Mouse (Mus musculus): ENCODE data around the gene Hsd3b7. TPM values are rescaled to one million over a fixed set of nuclear protein-coding genes. Genes with fewer than 3 reads are reported as not detected.

Gene Hsd3b7
- polyA plus RNA-seq, 1 experiment from 2014 or later, result 24.9 TPM

GRCm38 (mm10) chr7:127765756-127766155, 34.6 kb upstream of the Hsd3b7 start:
- Histone ChIP-seq H3K9ac (ENCODE audit: low read length) (no peak overlapping the region), H3K9me3 (replicated peaks; ENCODE audit: control insufficient read depth, low read length) (no peaks in the 10 kb centered on the region), H3K4me2 (ENCODE audit: low read depth, low read length) (no peak overlapping the region), H3K36me3 (ENCODE audit: control insufficient read depth, insufficient read depth) (peaks cover 19% of the 10 kb centered on the region), H3K4me1 (ENCODE audit: control insufficient read depth, insufficient read depth, low read length) (peaks cover 8% of the 10 kb centered on the region; the same call in 1 of the 2 replicates), H3K27ac (ENCODE audit: low read length) (no peak overlapping the region), H3K4me3 (ENCODE audit: low read length) (no peak overlapping the region), H3K27me3 (ENCODE audit: control insufficient read depth, insufficient read depth, low read length) (no peaks in the 10 kb centered on the region)
- no peak for ATAC-seq (replicated peaks; ENCODE audit: extremely low read depth, insufficient read depth, low FRiP score)
- WGBS, result 70% methylated on average over 2 of the region's 2 CpGs

DNA sequence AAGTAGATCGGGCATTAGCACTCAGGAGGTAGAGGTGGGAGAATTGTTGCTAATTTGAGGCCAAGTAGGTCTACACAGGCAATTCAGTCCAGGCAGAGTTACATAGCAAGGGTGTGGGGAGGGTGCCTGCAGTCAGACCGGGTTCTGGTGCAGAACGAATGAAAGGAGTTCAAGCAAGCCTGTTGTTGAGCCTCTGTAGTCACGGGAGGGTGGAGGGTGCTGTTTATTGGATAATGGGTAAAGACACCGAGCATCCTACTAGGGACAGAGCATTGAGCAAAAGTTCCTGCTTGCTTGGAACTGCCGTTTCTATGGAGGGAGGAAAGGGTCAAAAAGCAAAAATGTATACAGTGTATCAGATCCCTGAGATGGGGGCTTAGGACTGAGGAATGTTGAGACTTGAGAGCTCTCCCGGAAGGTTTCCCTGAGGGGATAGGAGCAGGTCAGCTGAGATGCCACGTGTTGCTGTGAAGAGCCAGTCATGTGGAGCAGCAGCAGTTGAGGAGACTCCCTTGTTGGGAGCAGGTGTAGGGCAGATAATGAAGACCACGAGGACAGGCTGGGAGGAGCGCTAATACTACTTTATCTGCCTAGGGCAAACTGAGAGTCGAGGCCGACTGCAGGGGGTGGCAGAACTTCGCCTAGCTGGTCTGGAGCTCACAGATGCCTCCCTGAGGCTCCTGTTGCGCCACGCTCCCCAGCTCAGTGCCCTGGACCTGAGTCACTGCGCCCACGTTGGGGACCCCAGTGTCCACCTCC, 33.4 kb upstream of the Hsd3b7 start:
- peaks cover 19% of the 10 kb centered on the region for H3K36me3 ChIP-seq (ENCODE audit: control insufficient read depth, insufficient read depth)
- no peak overlapping the region for H3K4me2 ChIP-seq (ENCODE audit: low read depth, low read length)
- no peak overlapping the region for H3K27ac ChIP-seq (ENCODE audit: low read length)
- H3K4me1 ChIP-seq (ENCODE audit: control insufficient read depth, insufficient read depth, low read length), result peaks cover 6% of the 10 kb centered on the region; the same call in 1 of the 2 replicates
- H3K4me3 ChIP-seq (ENCODE audit: low read length), result no peak overlapping the region
- no peak overlapping the region for H3K9ac ChIP-seq (ENCODE audit: low read length)
- no peaks in the 10 kb centered on the region for H3K9me3 ChIP-seq (replicated peaks; ENCODE audit: control insufficient read depth, low read length)
- no peaks in the 10 kb centered on the region for H3K27me3 ChIP-seq (ENCODE audit: control insufficient read depth, insufficient read depth, low read length)
- WGBS, result 70% methylated on average over 17 of the region's 17 CpGs
- ATAC-seq (replicated peaks; ENCODE audit: extremely low read depth, insufficient read depth, low FRiP score), result no peak

- WGBS, result 92% methylated on average over 19 of the region's 19 CpGs
- Histone ChIP-seq H3K27ac (ENCODE audit: low read length) (no peak overlapping the region), H3K9ac (ENCODE audit: low read length) (no peak overlapping the region), H3K9me3 (replicated peaks; ENCODE audit: control insufficient read depth, low read length) (no peaks in the 10 kb centered on the region), H3K4me3 (ENCODE audit: low read length) (no peak overlapping the region), H3K27me3 (ENCODE audit: control insufficient read depth, insufficient read depth, low read length) (no peaks in the 10 kb centered on the region), H3K36me3 (ENCODE audit: control insufficient read depth, insufficient read depth) (peaks cover 17% of the 10 kb centered on the region), H3K4me1 (ENCODE audit: control insufficient read depth, insufficient read depth, low read length) (peaks cover 6% of the 10 kb centered on the region; the same call in 1 of the 2 replicates), H3K4me2 (ENCODE audit: low read depth, low read length) (no peak overlapping the region)
- no peak for ATAC-seq (replicated peaks; ENCODE audit: extremely low read depth, insufficient read depth, low FRiP score)
Measured at GRCm38 (mm10) chr7:127767671-127768345, 32.6 kb upstream of the Hsd3b7 start.

DNA sequence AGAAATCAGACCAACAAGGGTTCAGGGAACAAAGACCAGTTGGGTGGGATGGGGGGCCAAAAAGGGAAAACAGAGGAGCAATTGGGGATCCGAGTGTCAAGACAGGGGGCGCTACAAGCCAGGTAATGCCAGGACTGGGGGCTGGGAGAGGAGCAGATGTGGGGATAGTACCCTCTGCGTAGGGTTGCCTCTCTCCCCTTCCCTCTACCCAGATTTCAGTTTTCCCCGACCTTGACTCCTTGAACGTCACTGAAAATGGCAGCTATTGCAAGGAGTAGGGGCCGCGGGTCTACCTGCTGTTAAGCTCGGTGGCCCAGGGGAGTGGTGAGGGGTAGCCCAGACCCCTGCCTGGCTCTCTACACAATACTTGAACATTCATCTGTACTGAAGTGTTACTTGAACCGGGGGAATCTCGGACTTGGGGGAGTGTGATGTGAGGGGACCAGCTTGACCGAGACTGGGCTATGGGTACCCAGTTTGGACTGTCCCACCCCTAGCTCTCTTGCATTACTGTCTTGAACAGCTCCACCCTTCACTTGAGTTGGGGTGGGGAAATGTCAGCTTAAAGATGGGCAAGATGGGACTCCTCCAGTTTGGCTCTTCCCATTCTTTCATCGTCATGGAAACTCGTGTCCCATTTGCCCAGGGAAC, 31.9 kb upstream of the Hsd3b7 start:
- Histone ChIP-seq H3K27ac (ENCODE audit: low read length) (peak overlapping the region; percentile 52; the same call in 1 of the 2 replicates), H3K9me3 (replicated peaks; ENCODE audit: control insufficient read depth, low read length) (no peaks in the 10 kb centered on the region), H3K4me3 (ENCODE audit: low read length) (no peak overlapping the region), H3K36me3 (ENCODE audit: control insufficient read depth, insufficient read depth) (peaks cover 14% of the 10 kb centered on the region), H3K27me3 (ENCODE audit: control insufficient read depth, insufficient read depth, low read length) (no peaks in the 10 kb centered on the region), H3K9ac (ENCODE audit: low read length) (no peak overlapping the region), H3K4me1 (ENCODE audit: control insufficient read depth, insufficient read depth, low read length) (peaks cover 6% of the 10 kb centered on the region; the same call in 1 of the 2 replicates), H3K4me2 (ENCODE audit: low read depth, low read length) (0 out of 2 replicates have a peak overlapping the region, but pooled peaks have one; percentile 6)
- ATAC-seq (replicated peaks; ENCODE audit: extremely low read depth, insufficient read depth, low FRiP score), result no peak
- 52% methylated on average over 13 of the region's 13 CpGs for WGBS

GRCm38 (mm10) chr7:127768997-127769593, 31.3 kb upstream of the Hsd3b7 start:
- Histone ChIP-seq H3K27ac (ENCODE audit: low read length) (peak overlapping the region; percentile 84), H3K36me3 (ENCODE audit: control insufficient read depth, insufficient read depth) (peaks cover 12% of the 10 kb centered on the region), H3K9ac (ENCODE audit: low read length) (peak overlapping the region; percentile 85), H3K4me3 (ENCODE audit: low read length) (peak overlapping the region; percentile 69), H3K9me3 (replicated peaks; ENCODE audit: control insufficient read depth, low read length) (no peaks in the 10 kb centered on the region), H3K4me1 (ENCODE audit: control insufficient read depth, insufficient read depth, low read length) (peaks cover 6% of the 10 kb centered on the region; the same call in 1 of the 2 replicates), H3K4me2 (ENCODE audit: low read depth, low read length) (peak overlapping the region; percentile 85), H3K27me3 (ENCODE audit: control insufficient read depth, insufficient read depth, low read length) (no peaks in the 10 kb centered on the region)
- 2% methylated on average over 16 of the region's 16 CpGs for WGBS
- peak; percentile 86 for ATAC-seq (replicated peaks; ENCODE audit: extremely low read depth, insufficient read depth, low FRiP score)

- Histone ChIP-seq H3K9me3 (replicated peaks; ENCODE audit: control insufficient read depth, low read length) (no peaks in the 10 kb centered on the region), H3K4me2 (ENCODE audit: low read depth, low read length) (peak within 1 kb of the TSS; percentile 85), H3K36me3 (ENCODE audit: control insufficient read depth, insufficient read depth) (peaks cover 12% of the 10 kb centered on the region), H3K4me3 (ENCODE audit: low read length) (peak within 1 kb of the TSS; percentile 69), H3K27ac (ENCODE audit: low read length) (peak within 1 kb of the TSS; percentile 84), H3K27me3 (ENCODE audit: control insufficient read depth, insufficient read depth, low read length) (no peaks in the 10 kb centered on the region), H3K4me1 (ENCODE audit: control insufficient read depth, insufficient read depth, low read length) (peaks cover 6% of the 10 kb centered on the region; the same call in 1 of the 2 replicates), H3K9ac (ENCODE audit: low read length) (peak within 1 kb of the TSS; percentile 85)
- ATAC-seq (replicated peaks; ENCODE audit: extremely low read depth, insufficient read depth, low FRiP score), result peak; percentile 74
- WGBS, result under 1% methylated on average over 24 of the region's 24 CpGs
Measured at GRCm38 (mm10) chr7:127769651-127770038, 30.8 kb upstream of the Hsd3b7 start, which contains the start of gene Orai3. TSS of gene Orai3 (plus strand) at chr7:127769815.

DNA sequence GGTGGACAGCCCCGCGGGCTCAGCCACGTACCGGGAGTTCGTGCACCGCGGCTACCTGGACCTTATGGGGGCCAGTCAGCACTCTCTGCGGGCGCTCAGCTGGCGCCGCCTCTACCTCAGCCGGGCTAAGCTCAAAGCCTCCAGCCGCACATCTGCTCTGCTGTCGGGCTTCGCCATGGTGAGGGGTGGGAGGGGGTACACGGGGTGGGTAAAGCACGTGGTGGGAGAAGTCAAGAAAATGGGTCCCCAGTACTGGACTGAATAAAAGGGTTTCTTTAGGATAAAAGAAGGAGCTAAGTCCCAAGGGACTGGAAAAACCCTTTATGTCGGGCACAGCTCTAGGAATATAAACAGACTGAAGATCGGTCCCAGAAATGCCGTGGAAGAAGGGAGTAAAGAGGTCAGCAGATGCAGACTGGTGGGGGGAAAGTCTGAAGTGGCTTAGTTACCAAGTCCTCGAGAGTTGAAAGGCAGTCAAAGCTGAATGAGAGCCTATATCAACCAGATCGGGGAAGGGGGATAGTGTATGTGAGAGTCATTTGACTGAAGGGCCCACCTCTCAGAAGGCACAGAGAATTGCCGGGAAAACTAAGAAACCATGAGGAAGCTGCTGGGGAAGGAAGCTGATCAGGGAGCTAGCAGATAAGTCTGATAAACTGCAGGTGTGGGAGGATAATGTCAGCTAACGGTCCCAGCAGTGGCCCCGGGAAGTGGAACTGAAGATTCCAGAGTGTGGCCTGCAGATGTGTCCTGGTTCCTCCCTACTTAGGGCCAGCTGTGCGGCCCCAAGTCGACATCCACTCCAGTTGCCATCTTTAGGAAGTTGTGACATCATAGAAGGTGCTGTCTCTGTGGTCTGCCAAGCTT, 30.1 kb upstream of the Hsd3b7 start:
- WGBS, result under 1% methylated on average over 27 of the region's 27 CpGs
- peaks cover 9% of the 10 kb centered on the region for H3K36me3 ChIP-seq (ENCODE audit: control insufficient read depth, insufficient read depth)
- ATAC-seq (replicated peaks; ENCODE audit: extremely low read depth, insufficient read depth, low FRiP score), result peak; percentile 16; the same call in 1 of the 2 replicates
- peak overlapping the region; percentile 85 for H3K4me2 ChIP-seq (ENCODE audit: low read depth, low read length)
- H3K9ac ChIP-seq (ENCODE audit: low read length), result peak overlapping the region; percentile 85
- H3K9me3 ChIP-seq (replicated peaks; ENCODE audit: control insufficient read depth, low read length), result no peaks in the 10 kb centered on the region
- no peaks in the 10 kb centered on the region for H3K27me3 ChIP-seq (ENCODE audit: control insufficient read depth, insufficient read depth, low read length)
- peaks cover 6% of the 10 kb centered on the region; the same call in 1 of the 2 replicates for H3K4me1 ChIP-seq (ENCODE audit: control insufficient read depth, insufficient read depth, low read length)
- H3K4me3 ChIP-seq (ENCODE audit: low read length), result peak overlapping the region; percentile 69
- H3K27ac ChIP-seq (ENCODE audit: low read length), result peak overlapping the region; percentile 84

- Histone ChIP-seq H3K27ac (ENCODE audit: low read length) (no peak overlapping the region), H3K9ac (ENCODE audit: low read length) (no peak overlapping the region), H3K36me3 (ENCODE audit: control insufficient read depth, insufficient read depth) (peaks cover 6% of the 10 kb centered on the region), H3K4me2 (ENCODE audit: low read depth, low read length) (peak overlapping the region; percentile 85; the same call in 1 of the 2 replicates), H3K27me3 (ENCODE audit: control insufficient read depth, insufficient read depth, low read length) (no peaks in the 10 kb centered on the region), H3K9me3 (replicated peaks; ENCODE audit: control insufficient read depth, low read length) (no peaks in the 10 kb centered on the region), H3K4me3 (ENCODE audit: low read length) (peak overlapping the region; percentile 69; the same call in 1 of the 2 replicates), H3K4me1 (ENCODE audit: control insufficient read depth, insufficient read depth, low read length) (peaks cover 8% of the 10 kb centered on the region)
- no peak for ATAC-seq (replicated peaks; ENCODE audit: extremely low read depth, insufficient read depth, low FRiP score)
- 61% methylated on average over 5 of the region's 5 CpGs for WGBS
Measured at GRCm38 (mm10) chr7:127771262-127771661, 29.1 kb upstream of the Hsd3b7 start.
